Mouse (Mus musculus) C2C12 (cell line): ENCODE measurements around the gene Sec31a. TPM values are rescaled to one million over a fixed set of nuclear protein-coding genes. Genes with fewer than 3 reads are reported as not detected.

Experiments used
- H3K27me3 ChIP-seq: one replicate; pipeline ENCODE4 v1.6.1; 2011; ENCODE audit not compliant: control insufficient read depth, insufficient read depth, insufficient read length
- H3K36me3 ChIP-seq: one replicate; pipeline ENCODE4 v1.6.1; 2011; ENCODE audit not compliant: control insufficient read depth, insufficient read depth
- H3K4me3 ChIP-seq: one replicate; pipeline ENCODE4 v1.5.1; 2011; ENCODE audit warnings: mild to moderate bottlenecking, control low read depth; ENCODE audit not compliant: poor library complexity, insufficient read depth, severe bottlenecking
- H3K79me2 ChIP-seq: one replicate; pipeline ENCODE4 v1.6.1; 2011; ENCODE audit not compliant: control insufficient read depth, insufficient read depth
- H3K79me3 ChIP-seq: one replicate; pipeline ENCODE4 v1.6.1; 2011; ENCODE audit warnings: low read depth, control low read depth
- H3ac ChIP-seq: one replicate; pipeline ENCODE3; 2011; ENCODE audit warnings: low read depth; ENCODE audit not compliant: control insufficient read depth, insufficient read length
- CEBPB ChIP-seq: IDR thresholded peaks from one replicate; pipeline ENCODE4 v1.6.1; 2011; ENCODE audit warnings: low read depth, mild to moderate bottlenecking, control low read depth, moderate library complexity
- CTCF ChIP-seq: IDR thresholded peaks from one replicate; pipeline ENCODE4 v1.5.1; 2011; ENCODE audit not compliant: control insufficient read depth, insufficient read depth, insufficient read length
- FOSL1 ChIP-seq: IDR thresholded peaks from one replicate; pipeline ENCODE4 v1.8.0; 2011; ENCODE audit warnings: mild to moderate bottlenecking, low read length; ENCODE audit not compliant: poor library complexity, insufficient read depth, severe bottlenecking
- MAX ChIP-seq: IDR thresholded peaks from one replicate; pipeline ENCODE4 v1.6.1; 2011; ENCODE audit warnings: mild to moderate bottlenecking, control low read depth
- MYOD1 ChIP-seq: IDR thresholded peaks from one replicate; pipeline ENCODE4 v1.6.1; 2011; ENCODE audit warnings: low read depth; ENCODE audit not compliant: control insufficient read depth, insufficient read length
- MYOG ChIP-seq: IDR thresholded peaks from one replicate; pipeline ENCODE4 v1.6.1; 2011; ENCODE audit not compliant: control insufficient read depth, insufficient read length; ENCODE audit errors: extremely low read depth
- USF1 ChIP-seq: IDR thresholded peaks from one replicate; pipeline ENCODE4 v1.6.1; 2011; ENCODE audit warnings: low read depth, mild to moderate bottlenecking, control low read depth, moderate library complexity
- polyA plus RNA-seq: library from polyadenylated mRNA; unstranded; fragments of >200 nt; fragmentation: generic; extraction: Trizol; gene quantifications from one replicate; pipeline ENCODE4 v1.2.1, GENCODE M21; 2012; ENCODE audit warnings: missing spikeins

Gene Sec31a
- polyA plus RNA-seq, 1 experiment = 183 TPM

DNA sequence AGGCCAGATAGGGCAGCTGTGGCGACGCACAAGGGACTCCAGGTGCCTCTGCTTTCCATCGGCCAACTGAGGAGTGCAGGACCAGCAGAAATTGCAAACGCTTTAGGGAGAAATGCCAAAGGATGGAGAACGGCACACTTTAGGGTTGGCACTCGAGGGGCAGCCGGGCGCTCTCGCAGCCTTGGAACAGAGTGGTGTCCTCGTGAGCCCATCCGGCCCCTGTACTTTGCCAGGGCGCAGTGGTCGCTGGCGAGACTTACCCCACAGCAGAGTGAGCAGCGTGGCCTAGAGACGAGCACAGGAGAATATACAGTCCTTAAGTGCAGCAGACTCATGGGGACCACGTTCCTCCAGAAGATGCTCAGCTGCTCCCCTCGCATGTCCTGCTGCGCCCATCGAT, 61.4 kb downstream of the Sec31a start:
- no peaks in the 10 kb centered on the region for H3K27me3 ChIP-seq
- no peaks in the 10 kb centered on the region for H3K36me3 ChIP-seq
- H3K79me3 ChIP-seq = no peaks in the 10 kb centered on the region
- no peak overlapping the region for H3K4me3 ChIP-seq
- no peaks in the 10 kb centered on the region for H3K79me2 ChIP-seq
- no peak for TF ChIP-seq MYOG
- no peak for TF ChIP-seq USF1
- no peak for TF ChIP-seq CTCF
- no peak for TF ChIP-seq MYOD1
- TF ChIP-seq FOSL1 = no peak
- no peak for TF ChIP-seq MAX
- TF ChIP-seq CEBPB = no peak
- H3ac ChIP-seq = no peak overlapping the region

GRCm38 (mm10) chr5:100352986-100353848, 62.8 kb downstream of the Sec31a start:
- Histone ChIP-seq H3K79me2 (no peaks in the 10 kb centered on the region), H3K36me3 (no peaks in the 10 kb centered on the region)
- no peak for TF ChIP-seq CEBPB
- TF ChIP-seq CTCF = no peak
- no peak for TF ChIP-seq USF1
- TF ChIP-seq MYOG = no peak
- no peak for TF ChIP-seq MYOD1
- no peak for TF ChIP-seq MAX
- no peak for TF ChIP-seq FOSL1

DNA sequence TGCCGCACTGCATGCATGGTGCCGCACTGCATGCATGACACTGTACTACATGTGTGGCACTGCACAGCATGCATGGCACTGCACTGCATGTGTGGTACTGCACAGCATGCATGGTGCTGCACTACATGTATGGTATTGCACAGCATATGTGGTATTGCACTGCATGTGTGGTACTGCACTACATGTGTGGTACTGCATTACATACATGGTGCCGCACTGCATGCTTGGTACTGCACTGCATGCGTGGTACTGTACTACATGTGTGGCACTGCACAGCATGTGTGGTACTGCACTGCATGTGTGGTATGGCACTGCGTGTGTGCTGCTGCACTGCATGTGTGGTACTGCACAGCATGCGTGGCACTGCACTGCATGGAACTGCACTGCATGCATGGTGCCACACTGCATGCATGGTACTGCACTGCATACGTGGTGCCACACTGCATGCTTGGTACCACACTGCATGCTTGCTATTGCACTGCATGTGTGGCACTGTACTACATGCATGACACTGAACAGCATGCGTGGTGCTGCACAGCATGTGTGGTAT, 65.1 kb downstream of the Sec31a start:
- Histone ChIP-seq H3K4me3 (no peak overlapping the region), H3K79me3 (no peaks in the 10 kb centered on the region), H3ac (no peak overlapping the region)

More at GRCm38 (mm10) chr5:100352986-100353848, 62.8 kb downstream of the Sec31a start:
- Histone ChIP-seq H3ac (no peak overlapping the region), H3K27me3 (no peaks in the 10 kb centered on the region), H3K79me3 (no peaks in the 10 kb centered on the region), H3K4me3 (no peak overlapping the region)

DNA sequence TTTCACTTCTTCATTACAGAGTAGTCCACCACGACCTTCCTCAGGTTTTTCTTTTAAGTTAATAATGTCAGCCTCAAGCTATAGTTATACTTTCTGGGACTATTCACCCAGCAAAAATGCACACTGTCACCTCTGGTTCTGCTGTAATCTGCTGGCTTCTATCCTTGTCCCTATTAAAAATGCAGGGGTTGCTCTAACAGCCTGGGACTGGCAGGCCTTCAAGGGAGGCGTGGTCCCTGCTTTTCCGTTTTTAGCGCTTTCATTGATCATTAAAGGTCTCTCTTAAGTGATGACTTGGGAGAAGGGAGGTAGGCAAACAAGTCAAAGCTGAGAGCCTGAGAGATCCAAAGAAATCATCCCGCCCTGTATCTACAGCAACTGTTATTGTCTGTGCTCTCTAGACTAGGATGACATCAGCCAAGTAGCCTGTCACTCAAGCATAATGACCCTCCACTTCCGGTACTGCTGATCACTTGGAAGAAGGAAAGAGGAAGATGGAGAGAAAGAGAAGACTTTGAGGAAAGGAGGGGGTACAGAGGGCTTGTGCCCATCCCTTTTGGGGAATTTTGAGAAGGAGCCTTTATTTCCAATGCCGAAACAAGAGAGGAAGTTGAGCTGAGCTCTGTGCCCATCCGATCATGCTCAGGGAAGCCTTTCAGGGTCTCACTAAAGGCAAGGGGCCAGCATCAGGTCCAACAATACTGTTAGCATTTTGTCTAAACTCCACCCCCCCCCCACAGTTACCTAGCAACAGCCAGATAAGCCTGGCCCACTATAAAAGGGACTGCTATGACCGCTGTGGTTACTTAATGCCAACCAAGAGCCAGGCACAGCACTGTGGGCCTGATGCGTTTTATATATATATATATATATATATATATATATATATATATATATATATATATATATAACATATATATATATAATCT, 66.5 kb downstream of the Sec31a start:
- TF ChIP-seq MYOD1 (no peak), MYOG (no peak), FOSL1 (no peak)
- no peaks in the 10 kb centered on the region for H3K79me2 ChIP-seq
- no peak overlapping the region for H3K4me3 ChIP-seq
- H3K27me3 ChIP-seq = no peaks in the 10 kb centered on the region
- H3K36me3 ChIP-seq = no peaks in the 10 kb centered on the region
- no peak overlapping the region for H3ac ChIP-seq
- H3K79me3 ChIP-seq = no peaks in the 10 kb centered on the region

More for the DNA sequence above, 65.1 kb downstream of the Sec31a start:
- no peaks in the 10 kb centered on the region for H3K27me3 ChIP-seq
- TF ChIP-seq FOSL1 (no peak), MAX (no peak), CTCF (no peak)
- H3K36me3 ChIP-seq = no peaks in the 10 kb centered on the region
- no peaks in the 10 kb centered on the region for H3K79me2 ChIP-seq

GRCm38 (mm10) chr5:100345118-100345517, 70.9 kb downstream of the Sec31a start:
- Histone ChIP-seq H3K27me3 (peaks cover 4% of the 10 kb centered on the region), H3K4me3 (no peak overlapping the region), H3K79me3 (no peaks in the 10 kb centered on the region), H3ac (no peak overlapping the region), H3K79me2 (no peaks in the 10 kb centered on the region), H3K36me3 (no peaks in the 10 kb centered on the region)
- TF ChIP-seq MYOG (no peak), MAX (no peak), CEBPB (no peak), USF1 (no peak), CTCF (no peak), MYOD1 (no peak), FOSL1 (no peak)
